Mouse (Mus musculus) CD4-positive naive resting alpha-beta T cell, adult 57 days (primary cell): ENCODE results near the gene Pkd1l2. TPM values are rescaled to one million over a fixed set of nuclear protein-coding genes. Genes with fewer than 3 reads are reported as not detected.

Experiments used
- total RNA-seq: library from RNA; stranded (reverse); gene quantifications from one replicate; pipeline ENCODE4 v1.2.4, GENCODE M21; 2023

The Pkd1l2 gene
- total RNA-seq: 0.21 TPM

GRCm38 (mm10) chr8:117082399-117082872 lies at the start of gene Pkd1l2:
Gene Pkd1l2, minus strand, starts transcription at chr8:117082449.

GRCm38 (mm10) chr8:117095647-117096046 lies 13.4 kb upstream of the Pkd1l2 start, which contains the start of gene Bco1:
Gene Bco1, plus strand, starts transcription at chr8:117095854.

GRCm38 (mm10) chr8:116993095-116993867 lies 89.0 kb downstream of the Pkd1l2 start, which contains the start of gene Gcsh:
Gene Gcsh, minus strand, starts transcription at chr8:116993537.

GRCm38 (mm10) chr8:116978631-116979256 lies 103.5 kb downstream of the Pkd1l2 start, which contains the start of gene 1700030J22Rik:
Gene 1700030J22Rik, minus strand, starts transcription at chr8:116978959.

Other genes starting within 250 kb of the Pkd1l2 start
- gene Cmc2, start 161.0 kb downstream of the Pkd1l2 start, total RNA-seq: 7.0 TPM
- 1.4 TPM for gene Cenpn, start 160.7 kb downstream of the Pkd1l2 start, total RNA-seq
- gene Atmin, start 139.1 kb downstream of the Pkd1l2 start, total RNA-seq: 17.1 TPM
- 0.38 TPM for gene 1700030J22Rik, start 103.5 kb downstream of the Pkd1l2 start, total RNA-seq
- gene Gcsh, start 88.9 kb downstream of the Pkd1l2 start, total RNA-seq: 9.5 TPM
- not detected for gene Bco1, start 13.4 kb upstream of the Pkd1l2 start, total RNA-seq
- 13.5 TPM for gene Gan, start 75.7 kb upstream of the Pkd1l2 start, total RNA-seq
- gene Cmip, start 174.6 kb upstream of the Pkd1l2 start, total RNA-seq: 114 TPM